Mouse (Mus musculus) lung, postnatal 36 days (tissue): ENCODE measurements around the gene Efcab3.
"Not testable (repeated sequence)": the region's sequence is repeated elsewhere in the genome, so short reads cannot be mapped to it uniquely, and the experiment has no call there.

Experiments
- DNase-seq: peaks from one replicate; pipeline ENCODE4 v3.0.0; 2022; ENCODE audit warnings: mixed read lengths

The Efcab3 gene

GRCm38 (mm10) chr11:105063292-105063691, at the start of gene Efcab3:
Efcab3 (plus strand) TSS chr11:105063592.
- DNase-seq: no peak

DNA sequence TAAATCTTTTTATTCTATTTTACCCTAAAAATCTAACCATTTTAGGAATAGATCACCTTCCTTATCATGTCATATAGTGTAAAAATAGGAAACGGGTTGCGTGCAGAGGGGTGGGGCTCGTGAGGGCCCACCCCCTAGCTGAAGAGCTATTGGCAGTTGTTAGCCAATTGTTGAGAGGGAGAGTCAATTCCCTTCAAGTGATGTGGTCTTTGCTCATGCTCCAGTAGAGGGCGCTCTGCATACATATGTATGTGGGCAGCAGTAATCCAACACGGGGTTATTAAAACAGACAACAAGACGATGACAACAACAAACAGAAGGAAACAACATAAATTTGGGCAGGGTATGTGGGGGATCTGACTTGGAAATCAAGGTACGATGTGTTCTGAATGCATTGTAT, 42.3 kb upstream of the Efcab3 start:
- DNase-seq: peak; percentile 15

DNA sequence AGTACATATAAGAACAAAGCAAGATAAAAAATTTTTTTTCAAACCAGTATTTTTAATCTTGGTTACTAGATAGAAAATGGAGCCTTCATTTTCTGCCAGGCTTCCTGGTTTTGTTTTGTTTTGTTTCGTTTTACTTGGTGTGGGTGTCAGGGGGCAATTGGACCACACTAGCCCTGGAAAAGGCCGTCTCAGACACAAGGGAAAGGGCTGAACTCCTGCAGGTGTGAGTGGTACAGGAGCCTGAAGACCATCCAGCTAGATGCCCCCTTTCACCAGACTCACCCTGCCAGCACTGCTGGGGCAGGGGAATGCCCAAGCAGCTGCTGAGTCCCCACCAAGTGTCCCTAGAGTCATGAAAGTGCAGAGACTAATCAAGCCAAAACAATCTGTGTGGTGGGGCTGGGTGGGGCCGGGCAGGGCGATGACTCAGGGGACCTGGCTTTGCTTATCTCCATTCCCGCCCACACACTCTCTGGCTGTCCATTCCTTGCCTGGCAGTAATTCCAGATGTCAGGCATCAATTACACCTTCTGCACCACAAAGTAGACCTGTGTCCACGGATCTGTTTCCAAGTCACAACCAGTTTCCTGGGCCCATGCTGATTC, 34.5 kb upstream of the Efcab3 start:
- DNase-seq: no peak

DNA sequence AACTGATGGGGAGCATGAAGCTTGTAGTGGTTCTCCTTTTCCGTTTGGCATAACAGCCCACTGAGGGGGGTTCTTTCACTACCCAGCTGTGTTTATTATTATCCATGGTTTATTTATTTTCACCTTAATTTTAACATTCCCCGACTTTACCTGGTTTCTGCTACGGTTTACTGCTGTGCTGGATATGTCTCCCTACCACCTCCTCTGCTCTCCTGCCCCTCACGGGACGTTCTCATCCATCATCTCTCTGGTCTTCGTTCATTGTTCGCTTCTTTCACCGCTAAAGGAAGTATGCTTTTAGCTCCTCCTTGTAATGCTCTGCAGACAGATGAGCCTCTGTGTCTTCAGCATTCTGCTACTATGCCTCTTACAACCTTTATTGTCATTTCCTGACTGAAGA, 33.9 kb upstream of the Efcab3 start:
- no peak for DNase-seq

GRCm38 (mm10) chr11:105030229-105030628, 33.2 kb upstream of the Efcab3 start:
- no peak for DNase-seq

DNA sequence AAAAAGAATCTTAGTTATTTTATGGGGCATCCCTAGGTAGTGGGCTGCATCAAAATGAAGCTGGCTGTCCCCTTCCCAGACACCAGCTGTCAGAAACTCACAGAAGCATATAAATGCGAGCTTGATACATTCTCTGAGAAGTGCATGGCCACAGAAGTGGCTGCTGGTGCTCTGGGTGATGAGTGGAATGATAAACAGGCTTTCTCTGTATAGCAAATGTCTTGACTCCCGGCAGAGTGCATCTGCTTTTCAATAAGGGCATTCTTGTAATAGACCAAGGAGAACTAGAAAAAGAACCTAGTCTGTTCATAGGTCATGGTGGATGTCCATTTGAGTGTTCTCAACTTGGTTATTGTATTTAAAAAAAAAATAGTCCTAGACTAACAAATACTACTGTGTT, 32.3 kb upstream of the Efcab3 start:
- no peak for DNase-seq

DNA sequence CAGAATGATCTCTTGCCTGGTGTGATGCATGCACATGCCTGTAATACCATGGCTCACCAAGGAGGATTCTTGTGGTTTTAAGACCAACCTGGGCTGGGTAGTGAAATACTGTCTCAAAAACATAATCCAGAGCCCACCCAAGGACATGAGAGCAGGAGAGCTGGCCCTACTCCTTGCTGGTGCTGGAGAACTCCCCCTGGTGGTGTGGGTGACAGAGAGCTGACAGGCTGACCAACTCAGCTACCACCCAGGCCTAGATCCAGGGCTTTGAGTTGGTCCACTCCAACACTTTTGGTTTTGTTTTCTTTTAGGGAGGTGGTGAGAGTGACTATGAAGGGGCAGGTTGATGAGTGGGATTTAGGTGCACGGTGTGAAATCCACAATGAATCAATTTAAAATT, 28.3 kb upstream of the Efcab3 start:
- DNase-seq: no peak

DNA sequence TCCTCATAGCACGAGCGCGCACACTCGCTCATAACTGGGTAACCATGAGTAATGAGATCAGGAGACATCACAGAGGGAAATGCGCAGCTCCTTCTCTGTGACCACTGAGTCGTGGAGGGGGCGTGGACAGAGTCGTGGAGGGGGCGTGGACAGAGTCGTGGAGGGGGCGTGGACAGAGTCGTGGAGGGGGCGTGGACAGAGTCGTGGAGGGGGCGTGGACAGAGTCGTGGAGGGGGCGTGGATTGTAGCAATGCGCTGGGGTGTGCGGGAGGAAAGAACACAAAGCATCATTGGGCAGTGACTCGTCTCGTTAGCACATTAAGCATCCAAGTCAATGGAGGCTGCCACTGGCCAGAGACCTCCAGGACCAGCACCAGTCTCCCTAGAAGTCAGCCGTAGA, 49.1 kb downstream of the Efcab3 start:
- DNase-seq: not testable (repeated sequence)

DNA sequence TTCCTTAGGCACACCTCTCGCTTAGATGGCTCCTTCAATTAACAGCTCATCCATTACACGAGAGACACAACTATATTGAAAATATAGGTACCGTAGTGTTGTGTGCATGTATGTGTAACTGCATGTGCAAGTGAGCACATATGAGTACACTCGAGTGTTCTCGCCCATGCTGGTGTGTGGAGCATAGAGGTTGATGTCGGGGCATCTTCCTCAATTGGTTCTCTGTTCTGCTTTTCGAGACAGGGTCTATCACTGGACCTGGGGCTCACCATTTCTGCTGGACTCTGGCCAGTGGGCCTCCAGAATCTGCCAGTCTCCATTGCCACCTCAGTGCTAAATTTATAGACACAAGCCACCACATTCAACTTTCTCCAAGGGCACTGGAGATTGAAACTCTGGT, 54.4 kb downstream of the Efcab3 start:
- no peak for DNase-seq

GRCm38 (mm10) chr11:105120551-105121061, 57.2 kb downstream of the Efcab3 start:
- DNase-seq: no peak

GRCm38 (mm10) chr11:105121792-105122191, 58.4 kb downstream of the Efcab3 start:
- DNase-seq: not testable (repeated sequence)

DNA sequence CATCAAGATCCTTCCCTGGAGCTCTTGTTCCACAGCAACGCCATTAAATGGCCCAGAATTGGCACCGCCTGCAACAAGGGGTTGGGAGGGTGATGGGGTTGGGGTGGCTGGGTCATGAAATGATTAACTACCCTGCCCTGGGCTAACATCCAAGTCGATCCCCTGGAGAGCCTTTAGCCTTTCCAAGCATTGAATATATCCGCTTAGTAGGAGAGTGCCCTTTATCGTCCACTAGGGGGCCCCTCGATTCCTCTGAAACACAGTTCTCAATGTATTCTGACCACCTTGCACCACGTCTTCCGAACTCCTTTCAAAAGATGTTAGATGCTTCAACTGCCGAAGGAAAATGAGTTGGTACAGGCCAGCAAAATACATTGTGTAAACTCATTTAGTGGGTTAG, 60.6 kb downstream of the Efcab3 start:
- peak; percentile 60 for DNase-seq

GRCm38 (mm10) chr11:105125735-105126519, 62.5 kb downstream of the Efcab3 start, which contains the start of gene Mettl2:
Mettl2 (plus strand) TSS chr11:105126425.
- peak; percentile 85 for DNase-seq

- no peak for DNase-seq
Measured at GRCm38 (mm10) chr11:105126520-105127029, 63.2 kb downstream of the Efcab3 start.

DNA sequence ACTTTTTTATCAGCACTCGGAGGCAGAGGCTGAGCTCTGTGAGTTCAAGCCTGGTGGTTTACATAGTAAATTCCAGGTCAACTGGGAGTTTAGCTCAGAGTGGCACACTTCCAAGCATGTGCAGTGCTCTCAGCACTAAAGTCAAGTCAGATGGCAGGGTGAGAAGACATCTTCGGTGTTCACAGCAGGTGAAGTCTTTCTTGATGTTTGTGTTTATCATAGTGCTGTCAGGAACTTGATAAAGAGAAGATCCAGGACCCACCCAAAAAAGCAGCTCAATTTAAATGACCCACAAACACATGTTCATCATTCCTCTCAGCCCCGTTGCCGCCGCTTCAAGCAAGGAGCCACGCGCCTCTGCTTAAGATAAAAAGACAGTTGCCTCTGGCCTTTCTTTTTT, 72.3 kb downstream of the Efcab3 start:
- no peak for DNase-seq

DNA sequence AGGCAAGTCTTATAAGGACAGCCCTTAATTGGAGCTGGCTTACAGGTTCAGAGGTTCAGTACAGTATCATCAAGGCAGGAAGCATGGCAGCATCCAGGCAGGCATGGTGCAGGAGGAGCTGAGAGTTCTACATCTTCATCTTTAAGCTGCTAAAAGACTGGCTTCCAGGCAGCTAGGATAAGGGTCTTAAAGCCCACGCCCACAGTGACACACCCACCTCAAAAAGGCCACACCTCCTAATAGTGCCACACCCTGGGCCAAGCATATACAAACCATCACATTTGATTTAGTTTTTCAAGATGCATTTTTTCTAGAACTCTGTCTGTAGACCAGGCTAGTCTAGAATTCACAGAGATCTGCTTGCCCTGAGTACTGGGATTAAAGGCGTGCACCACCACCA, 73.9 kb downstream of the Efcab3 start:
- not testable (repeated sequence) for DNase-seq

GRCm38 (mm10) chr11:105140512-105140911, 77.1 kb downstream of the Efcab3 start:
- DNase-seq: not testable (repeated sequence)

GRCm38 (mm10) chr11:105141115-105141514, 77.7 kb downstream of the Efcab3 start:
- no peak for DNase-seq

DNA sequence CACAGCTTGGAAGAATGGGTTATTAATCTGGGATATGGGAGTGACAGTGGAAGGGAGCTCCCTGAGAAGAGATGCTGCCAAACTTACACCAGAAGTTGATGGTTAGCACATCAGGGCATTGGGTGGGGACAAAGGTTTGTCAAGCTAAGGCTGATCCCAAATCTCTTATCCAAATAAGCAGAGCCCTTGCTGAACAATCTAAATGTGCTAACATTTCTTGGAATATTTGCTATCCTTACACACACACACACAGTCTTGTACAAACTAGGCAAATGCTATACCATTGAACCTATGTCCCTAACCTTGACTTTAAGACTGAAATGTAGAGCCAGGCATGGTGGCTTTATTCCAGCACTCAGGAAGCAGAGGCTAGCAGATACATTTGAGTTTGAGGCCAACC, 80.2 kb downstream of the Efcab3 start:
- DNase-seq: no peak

DNA sequence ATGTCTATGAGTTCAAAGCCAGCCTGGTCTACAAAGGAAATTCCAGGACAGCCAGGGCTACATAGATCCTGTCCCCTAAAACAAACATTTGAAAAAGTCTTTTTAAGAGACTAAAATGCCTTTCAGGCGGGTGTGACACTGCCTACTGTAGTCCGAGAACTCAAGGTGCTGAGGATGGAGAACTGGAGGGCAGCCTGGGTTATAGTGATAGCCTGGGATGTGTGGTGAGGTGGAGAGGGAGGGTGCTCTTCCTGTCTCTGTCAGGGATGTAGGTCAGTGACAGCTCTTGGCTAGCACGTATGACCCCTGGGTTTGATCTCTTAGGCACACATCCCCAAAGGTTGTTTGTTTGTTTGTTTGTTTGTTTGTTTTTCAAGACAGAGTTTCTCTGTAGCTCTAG, 80.7 kb downstream of the Efcab3 start:
- DNase-seq: no peak

DNA sequence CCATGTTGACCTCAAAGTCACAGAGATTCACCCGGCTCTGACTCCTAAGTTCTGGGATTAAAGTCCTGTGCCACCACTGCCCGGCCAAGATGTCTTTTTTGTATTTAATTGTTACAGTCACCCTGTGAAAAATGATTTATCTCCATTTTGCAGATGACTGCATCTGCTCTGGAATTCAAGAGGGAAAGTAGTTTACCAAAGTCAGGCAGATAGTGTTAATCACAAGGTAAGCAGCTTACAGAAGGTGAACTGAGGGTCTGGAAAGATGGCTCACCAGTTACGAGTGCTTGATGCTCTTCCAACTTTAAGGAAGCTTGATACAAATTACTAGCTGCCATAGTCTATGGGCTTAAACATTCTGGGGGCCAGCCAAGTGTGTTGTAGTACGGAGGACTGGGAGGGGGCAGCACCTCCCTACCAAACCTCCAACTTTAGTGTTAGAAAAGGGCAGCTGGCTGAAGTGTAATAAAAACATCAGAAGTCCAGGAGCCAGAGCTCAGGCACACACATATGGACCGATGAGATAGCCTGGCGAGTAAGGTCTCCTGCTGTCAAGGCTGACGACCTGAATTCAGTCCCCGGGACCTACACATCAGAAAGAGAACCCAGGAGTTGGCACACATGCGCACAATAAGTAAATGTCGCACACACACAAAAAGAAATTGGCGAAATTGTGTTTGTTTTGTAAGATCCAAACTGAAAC, 81.3 kb downstream of the Efcab3 start:
- DNase-seq: no peak

- DNase-seq: no peak
Measured at GRCm38 (mm10) chr11:105145211-105145610, 81.8 kb downstream of the Efcab3 start.

DNA sequence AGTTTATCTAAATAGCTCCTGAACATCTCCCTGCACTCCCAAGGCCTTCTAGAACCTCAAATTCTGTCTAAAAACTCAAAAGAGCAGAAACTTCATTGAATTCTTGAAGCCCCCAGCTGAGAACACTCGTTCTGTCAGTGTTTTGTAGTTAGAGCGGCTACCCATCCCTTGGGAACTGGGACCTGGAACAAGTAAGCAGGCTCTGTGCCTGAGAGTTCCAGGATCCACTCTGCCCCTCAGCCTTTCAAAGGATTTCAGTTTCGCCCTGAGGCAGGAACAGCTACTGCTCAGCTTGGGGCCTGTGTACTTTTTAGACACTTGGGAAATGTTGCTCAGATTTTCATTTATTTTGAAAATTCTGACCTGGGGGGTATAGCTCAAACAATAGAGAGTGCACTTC, 83.2 kb downstream of the Efcab3 start, which contains the start of gene Gm10842:
Gm10842 (plus strand) TSS at position 301 of the 400 bp plus-strand sequence.
- DNase-seq: no peak
